Mouse (Mus musculus) urinary bladder, postnatal 10 days (tissue): Measurements from ENCODE around the gene Olfr523.
"Not testable (repeated sequence)": the region's sequence is repeated elsewhere in the genome, so short reads cannot be mapped to it uniquely, and the experiment has no call there.

ENCODE experiments used
- DNase-seq: peaks from one replicate; pipeline ENCODE4 v3.0.0; 2022; ENCODE audit warnings: low spot score

The Olfr523 gene

GRCm38 (mm10) chr7:140172936-140173335, at the start of gene Olfr523:
Gene Olfr523 (plus strand): TSS chr7:140173217.
- DNase-seq = no peak

- DNase-seq = no peak
These were observed 48.6 kb upstream of the Olfr523 start for GRCm38 (mm10) chr7:140124382-140124781.

- DNase-seq = peak; percentile 77
These were observed 47.6 kb upstream of the Olfr523 start for GRCm38 (mm10) chr7:140125278-140126021.

- no peak for DNase-seq
These were observed 47.0 kb upstream of the Olfr523 start for GRCm38 (mm10) chr7:140126022-140126350.

GRCm38 (mm10) chr7:140126934-140127333, 46.1 kb upstream of the Olfr523 start:
- no peak for DNase-seq

GRCm38 (mm10) chr7:140127911-140128310, 45.1 kb upstream of the Olfr523 start:
- no peak for DNase-seq

- not testable (repeated sequence) for DNase-seq
These were observed 40.8 kb upstream of the Olfr523 start for GRCm38 (mm10) chr7:140132184-140132583.

GRCm38 (mm10) chr7:140134033-140134432, 39.0 kb upstream of the Olfr523 start:
- not testable (repeated sequence) for DNase-seq

GRCm38 (mm10) chr7:140135106-140135770, 37.8 kb upstream of the Olfr523 start:
- DNase-seq = no peak

GRCm38 (mm10) chr7:140137135-140138020, 35.6 kb upstream of the Olfr523 start, which contains the start of gene Mtg1:
Gene Mtg1 (plus strand): TSS chr7:140137564.
- peak; percentile 81 for DNase-seq

GRCm38 (mm10) chr7:140138021-140138310, 35.1 kb upstream of the Olfr523 start:
- no peak for DNase-seq

GRCm38 (mm10) chr7:140141350-140141749, 31.7 kb upstream of the Olfr523 start:
- no peak for DNase-seq

- no peak for DNase-seq
These were observed 28.5 kb upstream of the Olfr523 start for GRCm38 (mm10) chr7:140144550-140144949.

- no peak for DNase-seq
These were observed 19.6 kb upstream of the Olfr523 start for GRCm38 (mm10) chr7:140153383-140153782.

- DNase-seq = no peak
These were observed 19.2 kb upstream of the Olfr523 start for GRCm38 (mm10) chr7:140153829-140154217.

GRCm38 (mm10) chr7:140154218-140154927, 18.6 kb upstream of the Olfr523 start, which contains the start of gene Sprn:
Gene Sprn (minus strand): TSS chr7:140154877.
- DNase-seq = no peak

- no peak for DNase-seq
These were observed 12.7 kb upstream of the Olfr523 start for GRCm38 (mm10) chr7:140160363-140160762.

- no peak for DNase-seq
These were observed 8.4 kb upstream of the Olfr523 start, which contains the start of gene Olfr522 for GRCm38 (mm10) chr7:140164664-140165063. Gene Olfr522 (minus strand): TSS chr7:140164764.

- no peak for DNase-seq
These were observed 5.1 kb upstream of the Olfr523 start for GRCm38 (mm10) chr7:140167950-140168349.

- no peak for DNase-seq
These were observed 3.6 kb upstream of the Olfr523 start for GRCm38 (mm10) chr7:140169386-140169785.

GRCm38 (mm10) chr7:140170863-140171262, 2.2 kb upstream of the Olfr523 start:
- no peak for DNase-seq

GRCm38 (mm10) chr7:140179176-140179575, 6.2 kb downstream of the Olfr523 start:
- DNase-seq = no peak
